Mouse (Mus musculus) forelimb bud, embryonic 11.5 days (tissue): ENCODE results near the gene Tex9.
"Not testable (repeated sequence)": the region's sequence is repeated elsewhere in the genome, so short reads cannot be mapped to it uniquely, and the experiment has no call there.

ENCODE experiments used
- DNase-seq: peaks from one replicate; pipeline ENCODE4 v3.0.0-alpha.2; 2012; ENCODE audit warnings: low read depth, low spot score

Gene Tex9

DNA sequence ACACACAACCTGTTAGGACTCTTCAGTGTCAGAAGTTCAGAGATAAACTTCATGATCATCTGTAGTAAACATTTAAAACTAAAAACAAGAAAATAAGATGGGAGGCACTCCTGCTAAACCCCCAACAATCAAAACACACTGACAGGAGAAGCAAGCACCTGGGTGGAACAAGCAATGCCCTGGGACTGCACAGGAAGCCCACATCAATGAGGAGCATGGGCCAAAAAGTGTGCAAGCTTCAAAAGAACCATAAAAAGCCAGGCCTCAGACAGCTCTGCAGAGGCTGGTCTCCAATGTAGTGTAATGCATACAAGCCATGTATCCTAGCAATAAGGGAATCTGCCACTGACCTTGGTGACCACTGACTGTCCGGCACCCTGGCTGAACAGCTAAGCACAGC lies 12.7 kb downstream of the Tex9 start:
- no peak for DNase-seq

GRCm38 (mm10) chr9:72477306-72477705 lies 14.7 kb downstream of the Tex9 start:
- no peak for DNase-seq

DNA sequence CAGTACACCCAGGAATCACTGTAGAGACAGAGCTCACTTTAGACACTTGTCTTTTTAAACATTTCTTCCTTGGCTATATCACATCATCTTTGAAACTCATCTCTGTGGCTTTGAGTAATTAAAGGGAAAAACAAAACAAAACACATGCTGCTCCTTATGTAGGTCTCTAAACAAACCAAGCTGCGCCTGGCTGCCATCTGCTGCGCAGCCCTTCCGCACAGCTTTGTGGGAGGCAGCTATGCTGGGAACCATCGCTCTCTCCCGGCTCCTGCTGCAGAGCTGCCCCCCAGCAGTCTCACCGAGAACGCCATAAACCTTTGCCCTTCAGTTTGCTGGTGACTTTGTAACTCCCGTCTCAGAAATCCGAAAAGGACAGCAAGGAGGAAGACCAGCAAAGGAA lies 16.5 kb downstream of the Tex9 start:
- peak; percentile 32 for DNase-seq

- no peak for DNase-seq
Measured at GRCm38 (mm10) chr9:72469851-72470250, 22.2 kb downstream of the Tex9 start.

DNA sequence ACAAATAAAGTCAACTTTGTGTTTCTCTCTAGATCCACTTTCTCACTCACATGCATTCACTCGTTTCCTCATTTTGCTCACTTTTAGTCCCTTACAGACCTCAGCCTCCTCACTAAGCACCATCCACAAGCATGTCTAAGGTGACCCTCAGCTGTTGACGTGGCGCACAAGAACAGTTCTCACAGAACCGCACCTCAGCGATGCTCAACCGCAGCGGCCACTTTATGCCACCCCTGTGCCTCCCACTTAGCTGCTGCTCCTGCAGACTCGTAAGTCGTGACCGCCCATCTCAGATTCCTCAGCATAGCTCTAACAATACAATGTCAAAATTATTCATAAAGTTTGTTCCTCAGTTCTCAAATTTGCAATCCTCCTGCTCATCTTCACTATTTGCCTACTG lies 23.4 kb downstream of the Tex9 start:
- DNase-seq, result no peak

GRCm38 (mm10) chr9:72467551-72468407 lies 24.2 kb downstream of the Tex9 start:
- DNase-seq, result no peak

- DNase-seq, result no peak
Measured at GRCm38 (mm10) chr9:72465754-72466181, 26.2 kb downstream of the Tex9 start.

- DNase-seq, result no peak
Measured at GRCm38 (mm10) chr9:72464806-72465205, 27.2 kb downstream of the Tex9 start.

- DNase-seq, result no peak
Measured at GRCm38 (mm10) chr9:72462427-72462826, 29.6 kb downstream of the Tex9 start.

GRCm38 (mm10) chr9:72460767-72461166 lies 31.2 kb downstream of the Tex9 start:
- DNase-seq, result no peak

DNA sequence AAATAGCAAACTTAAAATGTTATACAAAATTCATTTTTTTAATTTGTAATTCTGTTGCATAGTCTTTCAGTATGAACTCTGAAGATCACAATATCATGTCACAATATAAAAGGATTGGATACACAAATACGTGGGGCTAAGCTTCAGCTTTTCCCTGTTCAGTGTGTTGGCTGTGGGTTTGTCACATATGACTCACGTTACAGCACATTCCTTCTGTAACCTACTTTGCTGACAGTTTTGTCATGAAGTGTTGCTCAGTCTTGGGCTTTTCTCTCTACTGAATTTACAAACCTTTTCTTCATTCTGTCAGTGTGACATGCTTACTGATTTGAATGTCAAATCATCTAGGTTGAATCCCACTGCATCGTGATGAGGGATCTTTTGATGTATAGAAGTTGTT lies 32.3 kb downstream of the Tex9 start:
- no peak for DNase-seq

- DNase-seq, result peak; percentile 53
Measured at GRCm38 (mm10) chr9:72458233-72458632, 33.8 kb downstream of the Tex9 start.

DNA sequence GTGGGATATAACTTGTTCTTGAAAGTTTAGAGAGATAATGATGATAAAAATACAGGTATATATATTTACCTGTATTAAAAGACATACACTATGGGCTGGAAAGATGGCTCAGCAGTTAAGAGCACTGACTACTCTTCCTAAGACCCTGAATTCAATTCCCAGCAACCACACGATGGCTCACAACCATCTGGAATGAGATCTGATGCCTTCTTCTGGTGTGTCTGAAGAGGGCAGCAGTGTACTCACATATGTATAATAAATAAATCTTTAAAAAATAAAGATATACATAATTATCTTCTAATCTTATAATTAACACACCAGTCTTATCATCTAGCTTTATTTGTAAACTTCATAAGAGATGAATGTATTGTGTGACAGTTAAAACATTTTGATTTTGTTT lies 35.6 kb downstream of the Tex9 start:
- no peak for DNase-seq

- not testable (repeated sequence) for DNase-seq
Measured at GRCm38 (mm10) chr9:72454281-72454680, 37.7 kb downstream of the Tex9 start.

DNA sequence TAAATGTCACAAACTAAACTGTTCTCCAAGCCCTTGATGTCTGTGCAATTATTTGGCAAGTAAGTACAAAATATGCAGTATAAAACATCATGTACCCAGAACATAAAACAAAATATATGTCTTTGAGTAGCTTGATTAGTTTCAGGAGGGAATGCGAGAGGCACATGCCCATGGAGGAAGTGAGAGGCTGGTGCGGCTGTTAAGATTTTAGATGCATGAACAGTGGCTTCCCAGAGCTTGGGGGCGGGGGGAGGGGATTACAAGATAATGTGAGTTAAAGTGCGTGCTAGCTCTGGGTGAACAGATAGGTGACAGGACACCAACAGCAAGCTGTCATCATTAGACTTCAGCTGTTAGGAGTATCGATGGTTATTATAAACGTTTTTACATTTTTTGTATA lies 40.9 kb downstream of the Tex9 start:
- DNase-seq, result no peak

DNA sequence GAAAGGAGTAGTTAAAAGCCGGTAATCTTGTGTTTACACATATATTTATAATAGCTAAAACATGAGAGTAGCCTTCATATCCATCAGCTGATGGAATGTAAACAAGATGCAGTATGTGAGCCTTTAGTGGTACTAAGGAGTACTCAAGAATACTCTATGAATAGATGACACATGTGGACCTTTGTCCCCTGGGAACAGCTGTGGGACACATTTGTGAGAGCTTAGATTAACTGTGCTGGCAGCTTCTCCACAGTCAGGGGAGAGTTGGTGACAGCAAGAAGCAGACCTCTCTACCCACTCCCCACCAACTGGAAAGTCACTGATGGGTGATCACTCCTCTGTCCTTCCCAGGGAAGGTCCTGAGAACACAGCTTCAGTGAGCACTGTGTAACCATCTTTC lies 41.6 kb downstream of the Tex9 start:
- no peak for DNase-seq

DNA sequence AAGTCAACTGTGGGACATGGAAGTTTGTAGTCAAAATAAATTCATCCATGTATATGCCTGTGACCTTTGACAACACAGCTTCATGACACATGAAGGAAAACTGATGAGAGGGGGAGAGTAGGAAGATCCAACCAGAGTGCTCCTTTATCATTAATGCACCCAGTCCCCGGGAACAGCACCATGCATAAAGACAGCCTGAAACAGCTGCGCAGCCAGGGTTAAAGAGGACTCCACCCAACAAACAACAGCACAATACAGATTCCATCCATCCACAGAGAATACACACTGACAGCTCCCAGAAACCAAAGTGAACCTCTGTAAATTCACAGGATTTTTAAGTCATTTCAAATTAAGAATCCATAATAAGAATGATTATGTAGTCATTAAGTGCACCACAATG lies 42.2 kb downstream of the Tex9 start:
- no peak for DNase-seq

DNA sequence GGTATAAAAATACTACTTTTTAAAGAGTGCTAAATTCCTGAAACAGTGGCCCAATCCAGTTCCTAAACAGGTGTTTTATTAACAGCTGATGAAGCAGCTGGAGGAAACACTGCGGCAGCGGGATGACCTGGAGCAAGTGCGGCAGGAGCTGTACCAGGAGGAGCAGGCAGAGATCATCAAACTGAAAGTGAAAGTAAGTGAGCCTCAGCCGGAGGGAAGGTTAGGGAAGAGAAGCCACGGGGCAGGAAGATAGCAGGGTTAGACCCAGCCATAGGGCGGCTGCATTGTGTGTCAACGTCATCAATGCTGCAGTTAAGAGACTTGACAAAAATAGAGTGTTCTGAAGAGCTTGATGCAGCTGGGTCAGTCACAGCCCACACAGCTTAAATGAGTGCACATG lies 42.6 kb downstream of the Tex9 start:
- DNase-seq, result no peak

DNA sequence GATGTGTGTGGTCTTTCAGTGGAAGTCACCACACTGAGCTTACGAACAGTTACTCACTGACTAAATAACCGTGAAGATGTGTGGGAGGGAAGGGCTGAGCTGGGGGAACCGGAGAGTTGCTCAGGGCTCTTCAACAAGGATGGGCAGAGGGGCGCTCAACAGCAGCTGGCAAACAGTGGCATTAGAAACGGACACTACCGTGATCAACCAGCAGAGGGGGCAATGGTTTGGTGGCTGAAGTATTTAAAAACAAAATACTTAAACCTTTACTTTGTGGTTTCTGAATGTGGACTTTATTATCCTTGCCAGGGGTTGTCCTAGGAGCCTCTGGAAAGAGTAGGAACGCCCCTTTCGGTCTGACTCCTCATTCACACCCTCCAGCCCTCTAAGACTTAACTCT lies 44.0 kb downstream of the Tex9 start:
- DNase-seq, result peak; percentile 45

GRCm38 (mm10) chr9:72441927-72442715 lies 49.9 kb downstream of the Tex9 start:
- no peak for DNase-seq

DNA sequence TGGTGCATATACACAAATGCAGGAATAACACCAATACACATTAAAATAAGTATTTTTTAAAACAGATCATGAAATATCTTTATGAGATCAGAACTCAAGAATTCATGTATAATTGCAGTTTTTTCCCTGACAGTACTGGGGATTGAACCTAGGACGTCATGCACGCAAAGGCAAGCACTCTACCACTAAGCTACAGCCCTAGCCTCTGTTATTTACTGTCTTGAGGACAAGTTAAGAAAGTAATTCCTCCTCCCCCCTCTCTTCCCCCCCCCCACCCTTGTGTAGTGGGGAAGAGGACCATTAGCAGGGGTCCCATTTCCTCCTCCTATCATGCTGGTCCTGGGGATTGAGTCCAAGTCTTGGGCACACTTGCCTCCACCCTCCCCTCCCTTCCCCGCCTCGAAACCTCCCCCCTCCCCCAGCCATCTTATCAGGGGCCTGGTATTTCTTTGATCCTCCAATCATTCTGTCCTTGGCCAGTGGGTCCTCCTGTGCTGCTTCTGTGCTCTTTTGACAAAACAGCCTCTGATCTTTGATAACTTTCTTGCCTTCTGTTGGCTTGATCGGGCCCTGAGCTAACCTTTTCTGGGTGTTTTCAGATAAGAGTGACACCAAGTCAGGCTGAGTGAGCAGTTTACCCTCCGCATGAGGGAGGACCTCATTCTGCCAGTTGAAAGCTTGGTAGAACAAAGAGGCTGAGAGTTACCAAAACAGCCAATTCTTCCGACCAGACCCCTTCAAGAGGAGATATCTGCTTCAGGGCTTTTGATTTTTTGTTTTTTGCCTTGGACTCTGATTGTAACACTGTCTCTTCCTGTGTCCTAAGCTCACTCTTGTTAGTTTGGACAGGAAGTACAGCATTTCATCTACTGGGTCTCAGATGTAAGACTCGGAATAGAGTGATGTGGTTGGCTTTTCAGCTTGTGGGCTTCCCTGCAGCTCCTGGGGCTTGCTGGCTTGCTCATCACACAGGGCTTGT lies 50.8 kb downstream of the Tex9 start:
- DNase-seq, result no peak

DNA sequence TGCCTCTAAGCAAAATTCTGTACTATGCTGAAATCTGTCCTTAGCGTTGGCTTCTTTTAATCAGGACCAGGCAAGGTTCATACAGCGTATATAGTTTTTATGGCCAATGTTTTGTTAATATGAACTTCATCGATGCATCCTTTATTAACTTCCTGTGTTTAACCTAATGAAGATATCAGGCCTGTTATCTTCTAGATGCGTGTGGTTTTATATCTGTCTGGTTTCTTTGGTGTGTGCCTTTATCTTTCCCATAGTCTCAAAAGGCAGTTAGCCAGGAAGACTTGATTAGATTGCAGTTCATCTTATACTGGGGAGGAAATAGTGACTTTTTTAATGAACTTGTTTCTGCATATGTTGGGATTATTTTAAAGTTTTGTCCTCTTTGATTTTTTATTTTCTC lies 51.7 kb downstream of the Tex9 start:
- DNase-seq, result no peak
